In genomic region chr3:68306726-68307125, GRCm38 (mm10) we compare ENCODE assay signal across 25 mouse cellular contexts.
"Had no signal": no experiment of that assay in that cellular context is flagged by ENCODE, and none has a peak within 500 bp of the region (broad histone marks: within the 10 kb centered on the region; RNA-seq: fewer than 3 reads in every experiment).

No protein-coding gene starts in this region.

- DNase-seq: gastrocnemius, postnatal 14 days; heart, adult 18-20 months; heart, postnatal 14 days; heart, postnatal 36 days; kidney, adult 18-20 months; kidney, adult 8-10 months; kidney, postnatal 10 days; kidney, postnatal 25 days; kidney, postnatal 4 days; liver; liver, embryonic 13.5 days had no signal

- H3K4me1 ChIP-seq: heart, embryonic 15.5 days; intestine, embryonic 15.5 days; limb, embryonic 12.5 days; liver, embryonic 13.5 days; liver, embryonic 15.5 days had no signal

- H3K4me2 ChIP-seq: heart, embryonic 11.5 days; heart, embryonic 13.5 days; heart, embryonic 15.5 days; hindbrain, embryonic 14.5 days; intestine, embryonic 15.5 days; limb, embryonic 12.5 days; liver, embryonic 11.5 days; liver, embryonic 13.5 days; liver, embryonic 15.5 days had no signal

- H3K36me3 ChIP-seq: heart, embryonic 13.5 days; heart, embryonic 15.5 days; intestine, embryonic 15.5 days; limb, embryonic 10.5 days; limb, embryonic 12.5 days; liver, embryonic 13.5 days; liver, embryonic 15.5 days had no signal

- H3K27ac ChIP-seq: heart, embryonic 13.5 days; heart, embryonic 15.5 days; hindbrain, embryonic 14.5 days; intestine, embryonic 15.5 days; layer of hippocampus, adult 2 months; left cerebral cortex, adult 2 months; limb, embryonic 10.5 days; limb, embryonic 12.5 days; liver, embryonic 13.5 days; liver, embryonic 15.5 days had no signal

- H3K9me3 ChIP-seq: heart, embryonic 13.5 days; heart, embryonic 15.5 days; intestine, embryonic 15.5 days; limb, embryonic 10.5 days; limb, embryonic 12.5 days; liver, embryonic 13.5 days; liver, embryonic 15.5 days had no signal

- ATAC-seq: hindbrain, embryonic 16.5 days; inflammation-experienced regulatory T-cells, adult 6 months; intestine, embryonic 15.5 days; intestine, postnatal 0 days had no signal

- H3K9ac ChIP-seq: heart, embryonic 13.5 days; heart, embryonic 15.5 days; hindbrain, embryonic 14.5 days; intestine, embryonic 15.5 days; limb, embryonic 12.5 days; liver, embryonic 13.5 days; liver, embryonic 15.5 days had no signal

- H3K27me3 ChIP-seq: heart, embryonic 13.5 days; heart, embryonic 15.5 days; intestine, embryonic 15.5 days; limb, embryonic 12.5 days; liver, embryonic 13.5 days; liver, embryonic 15.5 days had no signal

- H3K4me3 ChIP-seq: heart, embryonic 13.5 days; heart, embryonic 15.5 days; intestine, embryonic 15.5 days; layer of hippocampus, adult 2 months; left cerebral cortex, adult 2 months; limb, embryonic 10.5 days; limb, embryonic 12.5 days; liver, embryonic 13.5 days; liver, embryonic 15.5 days had no signal
